Mouse (Mus musculus) Patski (cell line): ENCODE measurements at regions not wholly inside any gene's neighbourhood (a gene's known extent, or its start where the extent isn't known, plus 50 kb on each side); places are given as distances from the start of the nearest gene placed in this dataset.
A peak's percentile ranks its signal among the peaks of the same experiment; 100 is the strongest.

Experiments used
- ATAC-seq: fragments of 100-300 bp; one replicate; pipeline ENCODE4 v1.8.0; 2021
- CTCF ChIA-PET: fragments of 350-600 bp; sonication (Branson Sonifier 250); formaldehyde crosslinking; loops from one replicate; lab custom pipeline; 2022; ENCODE audit warnings: inconsistent platforms; lab: Charles Lee
- POLR2A ChIA-PET: fragments of 350-600 bp; sonication (Branson Sonifier 250); formaldehyde crosslinking; loops from one replicate; lab custom pipeline; 2022; ENCODE audit warnings: antibody characterized with exemption, inconsistent platforms; lab: Charles Lee
- DNase-seq: peaks from one replicate; pipeline ENCODE4 v3.0.0-alpha.2; 2011; ENCODE audit warnings: low read depth, low spot score
- H3K27me3 ChIP-seq: fragments of 371-371 bp; one replicate; pipeline ENCODE4 v1.5.1; 2021
- CTCF ChIP-seq: fragments of 100-300 bp; IDR thresholded peaks from one replicate; pipeline ENCODE4 v1.5.1; 2021
- in situ Hi-C: fragments of 300-500 bp; cut with MboI; formaldehyde crosslinking; loops from 3 replicates; pipeline ENCODE4 v1.11.1; 2018; ENCODE audit warnings: low pct_unique_long_range_greater_than_20kb, mixed read lengths

DNA sequence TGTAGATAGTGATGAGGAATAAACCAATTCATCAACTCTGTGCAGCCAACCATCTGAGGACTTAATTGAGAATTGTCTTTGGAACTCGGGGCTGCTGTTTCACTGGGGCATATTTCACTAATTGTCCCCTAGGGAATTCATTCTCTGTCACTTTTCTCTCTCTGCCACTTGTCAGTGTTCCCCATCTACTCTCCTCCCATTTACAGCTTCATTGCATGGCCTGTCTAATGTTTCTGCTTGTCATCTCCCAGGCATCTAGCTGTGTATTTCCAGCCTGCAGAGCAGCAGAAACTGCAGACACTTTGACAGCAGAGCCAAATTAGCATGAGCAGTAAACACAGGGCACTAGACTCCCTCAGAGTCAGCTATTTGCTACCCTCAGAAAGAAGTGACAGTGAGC lies 1105.2 kb downstream of the Ntrk3 start:
- peaks cover 4% of the 10 kb centered on the region for H3K27me3 ChIP-seq
- no peak for DNase-seq
- ATAC-seq: no peak
- ChIA-PET POLR2A (no interaction called here), CTCF (no interaction called here)
- no peak for TF ChIP-seq CTCF
- in situ Hi-C loops: no loop called here

DNA sequence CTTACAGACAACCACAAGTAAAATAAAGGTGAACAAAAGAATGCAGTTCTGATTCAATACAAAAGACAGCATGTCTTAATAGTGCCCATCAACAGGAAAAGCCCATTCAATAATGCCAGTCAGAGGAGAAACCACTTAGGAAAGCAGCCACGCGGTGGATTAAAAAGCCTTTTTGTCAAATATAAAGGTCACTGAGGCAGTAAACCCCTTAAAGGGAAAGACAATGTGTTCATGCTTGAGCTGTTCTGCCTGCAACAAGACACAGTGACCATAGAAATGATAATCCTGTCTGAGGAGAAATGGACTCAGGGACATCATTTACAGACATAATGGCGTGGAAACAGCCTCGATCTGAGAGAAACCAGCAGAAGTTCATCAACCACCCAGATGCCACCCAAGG lies 1114.3 kb downstream of the Ntrk3 start:
- no peak for TF ChIP-seq CTCF
- POLR2A ChIA-PET: no interaction called here

DNA sequence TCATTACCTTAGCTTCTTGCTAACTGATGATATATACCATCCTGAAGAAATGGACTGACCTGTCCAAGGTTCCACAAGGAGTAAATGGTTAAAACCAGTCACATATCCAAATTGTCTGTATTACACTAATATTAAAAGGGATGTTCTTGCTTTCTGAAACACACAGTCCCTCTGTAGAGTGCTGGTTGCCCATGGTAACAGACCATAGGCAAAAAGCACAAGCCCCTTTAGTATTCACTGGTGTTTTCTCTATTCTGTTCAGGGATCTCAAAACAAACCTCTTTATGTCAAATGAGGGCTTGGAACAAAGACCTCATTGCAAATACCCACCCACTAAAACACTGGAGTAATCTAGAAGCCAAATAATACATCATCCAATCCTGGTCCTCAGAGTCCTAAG lies 1114.9 kb downstream of the Ntrk3 start:
- DNase-seq: no peak
- in situ Hi-C loops: no loop called here
- no peak for TF ChIP-seq CTCF
- POLR2A ChIA-PET: no interaction called here
- CTCF ChIA-PET: no interaction called here
- no peaks in the 10 kb centered on the region for H3K27me3 ChIP-seq
- ATAC-seq: no peak

More for the DNA sequence above, 1114.3 kb downstream of the Ntrk3 start:
- DNase-seq: no peak
- CTCF ChIA-PET: no interaction called here
- in situ Hi-C loops: no loop called here
- H3K27me3 ChIP-seq: no peaks in the 10 kb centered on the region
- no peak for ATAC-seq

DNA sequence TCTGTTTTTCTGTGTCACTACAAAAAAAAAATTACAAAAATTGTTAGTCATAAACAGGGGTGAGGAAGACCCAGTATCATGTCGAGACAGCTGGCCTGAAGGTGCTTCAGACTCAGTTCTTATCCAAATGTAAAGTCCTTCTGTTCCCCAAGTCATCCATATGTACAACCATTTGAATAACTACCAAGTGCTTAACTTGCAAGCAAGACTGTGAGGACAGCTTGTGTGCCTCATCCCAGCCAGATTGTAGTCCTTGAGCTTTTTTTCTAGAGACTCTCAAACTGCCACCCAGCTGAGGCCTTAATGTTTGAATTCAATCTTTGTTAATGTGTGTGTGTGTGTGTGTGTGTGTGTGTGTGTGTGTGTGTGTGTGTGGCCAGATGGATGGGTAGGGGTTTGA lies 1164.9 kb downstream of the Ntrk3 start:
- ChIA-PET POLR2A (no interaction called here), CTCF (no interaction called here)
- DNase-seq (no peak), ATAC-seq (no peak)
- TF ChIP-seq CTCF: no peak
- in situ Hi-C loops: no loop called here
- H3K27me3 ChIP-seq: peaks cover 11% of the 10 kb centered on the region

DNA sequence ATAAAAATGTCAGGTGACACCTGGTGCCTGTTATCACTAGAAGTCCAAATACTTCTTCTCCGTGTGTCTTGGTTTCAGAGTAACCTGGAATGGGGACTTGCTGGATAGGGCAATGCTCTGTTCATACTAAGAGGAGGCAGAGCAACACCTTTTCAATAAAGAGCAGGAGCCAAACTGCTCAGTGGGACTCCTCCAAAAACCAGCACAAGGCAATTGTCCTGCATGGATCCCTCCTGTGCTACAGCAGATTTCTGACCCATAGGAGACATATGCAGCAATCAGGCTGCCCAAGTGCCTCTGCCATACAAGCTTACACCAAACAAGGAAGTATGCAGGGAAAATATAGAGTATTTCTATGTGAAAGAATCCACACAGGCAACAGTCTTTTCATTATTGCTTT lies 1178.7 kb downstream of the Ntrk3 start:
- DNase-seq (no peak), ATAC-seq (no peak)
- CTCF ChIA-PET: no interaction called here
- in situ Hi-C loops: no loop called here
- POLR2A ChIA-PET: no interaction called here
- no peaks in the 10 kb centered on the region for H3K27me3 ChIP-seq
- no peak for TF ChIP-seq CTCF

DNA sequence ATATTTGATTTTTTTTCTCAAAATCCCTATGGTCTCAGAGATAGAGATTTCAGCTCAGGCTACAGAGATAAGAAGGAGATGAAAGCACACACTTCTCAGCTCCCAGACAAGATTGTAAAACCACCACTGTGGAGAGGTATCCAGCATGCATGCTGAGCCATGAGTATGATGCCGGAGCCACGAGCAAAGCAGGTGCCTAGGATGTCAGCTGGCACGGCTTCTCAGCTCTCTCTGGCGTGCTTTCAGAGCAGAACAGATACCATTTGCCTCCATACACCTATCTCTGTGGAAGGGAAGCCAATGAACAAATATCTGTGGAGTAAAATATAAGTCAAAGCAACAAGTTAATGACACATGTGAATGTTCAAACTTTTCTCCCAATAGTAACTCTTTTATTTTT lies 1179.3 kb downstream of the Ntrk3 start:
- ChIA-PET CTCF (no interaction called here), POLR2A (no interaction called here)
- DNase-seq (no peak), ATAC-seq (no peak)
- no peak for TF ChIP-seq CTCF
- H3K27me3 ChIP-seq: no peaks in the 10 kb centered on the region
- in situ Hi-C loops: no loop called here

DNA sequence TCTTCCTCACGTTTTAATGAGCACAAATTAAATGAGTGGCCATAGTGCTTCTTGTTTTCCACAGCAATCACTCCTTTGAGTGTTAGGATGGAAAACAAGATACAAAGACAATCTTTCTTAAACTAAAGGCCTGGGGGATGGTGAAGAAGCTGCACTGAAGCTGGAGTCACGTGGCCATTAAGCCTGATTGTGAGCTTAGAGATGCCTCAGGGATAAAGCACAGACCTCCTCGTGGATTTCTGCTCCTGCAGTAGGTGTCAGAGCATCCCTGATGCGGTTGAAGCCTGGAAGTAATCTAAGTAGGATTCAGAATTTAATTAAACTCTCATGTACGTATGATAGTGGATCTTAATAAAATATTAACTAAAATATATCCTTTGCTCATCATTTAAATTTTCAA lies 1200.9 kb downstream of the Ntrk3 start:
- no peaks in the 10 kb centered on the region for H3K27me3 ChIP-seq
- in situ Hi-C loops: no loop called here
- TF ChIP-seq CTCF: no peak
- ATAC-seq: no peak
- DNase-seq: no peak
- POLR2A ChIA-PET: no interaction called here
- CTCF ChIA-PET: interaction anchor here (1.3 kb wide), 1 partner anchor 19 kb away, joined by 3 read pairs; no protein-coding TSS in a partner anchor

DNA sequence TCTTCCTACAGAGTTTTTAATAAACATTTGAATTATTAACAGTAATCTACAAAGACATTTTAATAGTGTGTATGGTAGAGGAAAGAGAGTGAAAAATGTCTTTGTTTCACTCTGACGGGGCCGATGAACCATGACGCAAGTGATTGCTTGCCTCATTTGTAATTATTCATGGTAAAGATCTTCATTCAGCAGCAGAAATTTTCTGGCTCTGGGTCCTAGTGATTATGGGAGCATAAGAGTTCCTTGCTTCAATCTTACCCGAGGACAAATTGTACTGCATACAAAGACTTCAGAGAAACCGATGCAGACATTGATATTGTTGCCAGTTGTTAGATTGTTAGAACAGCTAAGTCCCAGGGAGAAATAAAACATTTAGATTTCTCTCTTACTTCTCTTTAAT lies 1209.9 kb downstream of the Ntrk3 start:
- CTCF ChIA-PET: no interaction called here
- DNase-seq (no peak), ATAC-seq (no peak)
- in situ Hi-C loops: no loop called here
- no peak for TF ChIP-seq CTCF
- peaks cover 8% of the 10 kb centered on the region for H3K27me3 ChIP-seq
- POLR2A ChIA-PET: no interaction called here

DNA sequence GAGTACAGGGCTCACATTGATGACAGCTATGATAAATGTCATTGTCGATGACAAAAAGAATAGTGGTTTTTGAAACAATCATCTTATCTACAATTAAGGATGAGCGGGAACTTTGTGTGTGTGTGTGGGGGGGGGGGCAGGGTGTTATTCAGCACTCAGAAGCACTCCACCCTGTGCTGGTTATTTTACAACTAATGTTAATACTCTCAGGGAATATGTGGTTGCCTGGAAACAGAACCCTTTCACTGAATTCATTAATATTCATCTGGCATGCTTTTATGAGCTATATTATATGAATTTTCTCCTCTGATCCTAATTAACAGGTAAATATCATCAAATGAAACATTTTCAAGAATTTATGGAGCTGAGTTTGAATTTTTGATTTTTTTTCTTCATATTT lies 1228.2 kb downstream of the Ntrk3 start:
- no peaks in the 10 kb centered on the region for H3K27me3 ChIP-seq
- CTCF ChIA-PET: no interaction called here
- ATAC-seq (no peak), DNase-seq (no peak)
- POLR2A ChIA-PET: interaction anchor here (0.7 kb wide), 1 partner anchor 39 kb away, joined by 5 read pairs; no protein-coding TSS in a partner anchor
- no peak for TF ChIP-seq CTCF
- in situ Hi-C loops: no loop called here

DNA sequence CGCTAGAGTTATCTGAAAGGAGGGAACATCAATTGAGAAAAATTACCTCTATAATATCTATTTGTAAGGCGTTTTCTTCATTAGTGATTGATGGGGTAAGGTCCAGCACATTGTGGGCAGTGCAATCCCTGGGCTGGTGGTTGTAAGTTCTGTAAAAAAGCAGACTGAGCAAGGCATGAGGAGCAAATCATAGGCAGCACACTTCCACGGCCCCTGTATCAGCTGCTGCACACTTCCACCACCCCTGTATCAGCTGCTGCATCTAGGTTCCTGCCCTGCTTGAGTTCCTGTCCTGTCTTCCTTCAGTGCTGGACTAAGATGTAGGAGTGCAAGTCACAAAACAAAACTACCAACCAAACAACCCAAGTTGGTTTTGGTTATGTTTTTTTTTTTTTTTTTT lies 1230.2 kb downstream of the Ntrk3 start:
- no peak for TF ChIP-seq CTCF
- no peaks in the 10 kb centered on the region for H3K27me3 ChIP-seq
- in situ Hi-C loops: no loop called here
- POLR2A ChIA-PET: no interaction called here
- DNase-seq: no peak
- CTCF ChIA-PET: no interaction called here
- ATAC-seq: no peak

DNA sequence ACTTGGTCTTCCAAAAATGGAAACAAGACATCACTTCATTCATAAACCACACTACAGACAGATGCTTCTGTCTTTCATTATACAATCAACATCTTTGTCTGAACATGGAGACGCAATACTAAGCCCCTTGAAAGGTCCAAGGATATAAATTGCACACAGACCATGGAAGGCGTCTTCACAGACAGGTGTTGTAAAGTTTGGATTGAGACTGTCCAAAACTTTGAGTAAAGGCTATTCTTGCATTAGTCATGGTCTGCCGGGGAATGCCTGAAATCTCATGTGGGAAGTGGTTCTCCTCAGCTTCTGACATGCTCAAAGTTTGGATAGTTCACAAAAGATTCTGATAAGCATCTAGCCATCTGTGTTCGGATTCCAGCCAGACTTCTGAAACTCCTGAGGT lies 1235.2 kb downstream of the Ntrk3 start:
- CTCF ChIA-PET: no interaction called here
- no peak for TF ChIP-seq CTCF
- DNase-seq: no peak
- no peaks in the 10 kb centered on the region for H3K27me3 ChIP-seq
- in situ Hi-C loops: no loop called here
- POLR2A ChIA-PET: no interaction called here
- ATAC-seq: no peak

DNA sequence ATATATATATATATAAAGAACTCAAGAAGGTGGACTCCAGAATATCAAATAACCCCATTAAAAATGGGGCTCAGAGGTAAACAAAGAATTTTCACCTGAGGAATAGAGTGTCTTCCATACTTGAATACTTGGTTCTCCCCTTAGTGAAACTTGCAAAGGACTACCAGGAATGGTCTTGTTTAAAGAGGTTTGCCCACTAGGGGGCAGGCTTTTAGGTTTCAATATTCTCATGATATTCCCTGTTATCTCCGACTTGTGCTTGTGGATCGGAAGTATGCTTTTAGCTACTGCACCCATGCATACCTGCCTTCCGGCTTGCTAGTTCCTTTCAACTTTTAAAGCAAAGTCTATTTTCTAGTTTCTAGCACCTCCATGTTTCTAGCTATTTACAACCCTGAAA lies 1242.7 kb downstream of the Ntrk3 start:
- TF ChIP-seq CTCF: peak; percentile 19
- no peak for DNase-seq
- in situ Hi-C loops: no loop called here
- no peak for ATAC-seq
- no peaks in the 10 kb centered on the region for H3K27me3 ChIP-seq
- CTCF ChIA-PET: no interaction called here
- POLR2A ChIA-PET: no interaction called here
